Mouse (Mus musculus) liver, embryonic 16.5 days (tissue): ENCODE measurements at regions not wholly inside any gene's neighbourhood (a gene's known extent, or its start where the extent isn't known, plus 50 kb on each side); places are given as distances from the start of the nearest gene placed in this dataset.

Experiments used
- ATAC-seq: fragments of 200-750 bp; cut with Nextera tagmentation; 2 replicates; pipeline ENCODE4 v1.8.0; 2017; ENCODE audit warnings: low read depth, mild to moderate bottlenecking, moderate number of reproducible peaks, moderate library complexity
- H3K27ac ChIP-seq: fragments of 300-500 bp; sonication (generic); 2 replicates; pipeline ENCODE4 v1.5.1; 2014; ENCODE audit warnings: mild to moderate bottlenecking, low read length
- H3K27me3 ChIP-seq: fragments of 300-500 bp; sonication (generic); 2 replicates; pipeline ENCODE4 v1.6.1; 2014; ENCODE audit warnings: low read depth, low read length, mixed read lengths; ENCODE audit not compliant: control insufficient read depth, insufficient read depth
- H3K36me3 ChIP-seq: fragments of 300-500 bp; sonication (generic); 2 replicates; pipeline ENCODE4 v1.6.1; 2014; ENCODE audit warnings: mild to moderate bottlenecking; ENCODE audit not compliant: control insufficient read depth, insufficient read depth
- H3K4me1 ChIP-seq: fragments of 300-500 bp; sonication (generic); 2 replicates; pipeline ENCODE4 v1.6.1; 2014; ENCODE audit warnings: low read depth, low read length, mixed read lengths; ENCODE audit not compliant: control insufficient read depth
- H3K4me2 ChIP-seq: fragments of 300-500 bp; sonication (generic); 2 replicates; pipeline ENCODE4 v1.6.1; 2014; ENCODE audit warnings: low read depth, low read length, mixed read lengths
- H3K4me3 ChIP-seq: fragments of 300-500 bp; sonication (generic); 2 replicates; pipeline ENCODE4 v1.5.1; 2014; ENCODE audit warnings: low read depth, mild to moderate bottlenecking, low read length
- H3K9ac ChIP-seq: fragments of 300-500 bp; sonication (generic); 2 replicates; pipeline ENCODE4 v1.6.1; 2014; ENCODE audit warnings: low read depth, low read length
- H3K9me3 ChIP-seq: fragments of 300-500 bp; sonication (generic); replicated peaks from 2 replicates; pipeline ENCODE4 v1.6.1; 2016; ENCODE audit warnings: low read length; ENCODE audit not compliant: control insufficient read depth
- WGBS: fragments of 180-500 bp; shearing (Covaris S2); extraction: QIAGEN DNeasy Blood & Tissue Kit; methylation state at CpG from one replicate; pipeline ENCODE4 v1.1.7; 2014; ENCODE audit not compliant: insufficient replicate concordance; 5-methylcytosine and 5-hydroxymethylcytosine counted together

DNA sequence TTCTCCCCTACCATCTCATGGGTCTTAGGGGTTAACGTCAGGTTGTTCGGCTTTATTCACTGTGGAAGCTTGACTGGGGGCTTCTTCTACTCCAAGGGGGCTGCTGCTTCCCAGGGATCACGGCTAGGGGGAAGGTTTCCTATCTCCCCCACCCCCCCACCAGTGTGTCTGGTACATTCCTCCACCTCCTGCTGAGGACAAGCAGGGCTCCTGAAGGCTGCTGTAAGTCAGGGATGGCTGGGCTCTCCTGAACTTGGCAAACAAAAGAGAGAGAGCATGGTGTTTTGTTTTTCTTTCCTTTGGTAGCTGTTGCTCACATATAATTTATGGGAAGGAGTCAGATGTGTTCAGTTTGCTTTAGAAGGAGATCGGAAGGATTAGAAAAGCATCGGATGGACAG lies 54.7 kb upstream of the Commd3 start:
- Histone ChIP-seq H3K4me3 (no peak overlapping the region), H3K27me3 (no peaks in the 10 kb centered on the region; the same call in 1 of the 2 replicates), H3K4me2 (no peak overlapping the region), H3K9me3 (no peaks in the 10 kb centered on the region), H3K9ac (no peak overlapping the region), H3K4me1 (no peaks in the 10 kb centered on the region), H3K36me3 (no peaks in the 10 kb centered on the region), H3K27ac (no peak overlapping the region)
- WGBS = 47% methylated on average over 5 of the region's 5 CpGs
- no peak for ATAC-seq

DNA sequence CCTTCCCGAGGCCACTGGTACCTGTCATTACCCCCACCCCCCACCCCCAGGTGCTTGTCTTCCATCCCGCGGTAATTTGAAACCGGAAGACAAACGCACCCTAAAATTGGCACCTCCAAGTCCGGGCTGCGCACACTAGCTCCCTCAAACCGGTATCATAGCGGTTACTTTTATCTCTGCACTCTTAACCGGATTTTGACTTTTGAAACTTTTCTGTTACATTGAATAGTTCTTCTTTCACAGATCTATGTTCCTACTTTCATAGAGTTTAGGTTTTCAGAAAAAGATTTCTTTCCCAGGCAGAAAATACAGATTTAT lies 62.4 kb upstream of the Commd3 start:
- Histone ChIP-seq H3K27ac (no peak overlapping the region), H3K4me3 (peak overlapping the region; percentile 58), H3K4me2 (peak overlapping the region; percentile 74), H3K9me3 (no peaks in the 10 kb centered on the region), H3K36me3 (no peaks in the 10 kb centered on the region), H3K9ac (no peak overlapping the region), H3K4me1 (no peaks in the 10 kb centered on the region; the same call in 1 of the 2 replicates), H3K27me3 (peaks cover 35% of the 10 kb centered on the region)
- WGBS = 2% methylated on average over 10 of the region's 10 CpGs
- ATAC-seq = no peak

DNA sequence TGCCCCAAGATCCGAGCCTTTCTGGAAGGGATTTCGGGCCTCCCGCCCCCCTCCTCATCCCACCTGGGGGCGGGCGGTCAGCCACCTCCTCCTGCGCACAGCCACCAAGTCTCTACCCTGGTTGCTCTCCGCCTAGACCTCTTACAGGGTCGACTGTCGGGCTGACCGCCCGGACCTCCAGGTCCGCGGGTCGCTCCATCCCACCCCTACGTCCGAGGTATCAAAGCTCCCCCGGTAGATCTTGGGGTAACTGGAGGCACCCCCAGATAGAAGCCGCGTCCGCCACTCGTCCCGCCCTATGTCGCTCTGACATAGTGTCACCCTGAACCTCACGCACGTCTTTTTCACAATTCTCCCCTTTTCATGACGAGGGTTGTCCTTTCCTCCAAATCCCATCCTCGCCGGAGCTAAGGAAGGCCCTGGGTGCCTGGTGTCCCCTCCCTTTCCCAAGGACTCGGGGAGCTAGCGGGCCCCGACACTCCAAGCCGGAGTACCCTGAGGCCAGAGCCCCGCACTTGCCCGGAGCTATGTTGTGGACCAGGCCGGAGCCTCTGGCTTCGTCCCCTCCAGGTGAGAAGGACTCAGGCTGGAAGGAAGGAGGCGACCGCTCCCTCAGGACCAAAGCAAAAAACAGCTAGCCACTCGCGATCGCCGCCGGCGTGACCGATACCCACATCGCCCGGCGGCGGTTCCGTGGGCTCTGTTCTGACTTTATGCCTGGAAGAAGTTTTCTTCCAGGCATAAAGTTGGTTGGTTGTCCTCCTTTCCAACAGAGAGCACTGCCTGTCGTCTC lies 62.9 kb upstream of the Commd3 start:
- Histone ChIP-seq H3K4me2 (peak overlapping the region; percentile 74), H3K27ac (no peak overlapping the region), H3K36me3 (no peaks in the 10 kb centered on the region), H3K27me3 (peaks cover 35% of the 10 kb centered on the region), H3K4me1 (no peaks in the 10 kb centered on the region; the same call in 1 of the 2 replicates), H3K4me3 (peak overlapping the region; percentile 58), H3K9ac (peak overlapping the region; percentile 44; the same call in 1 of the 2 replicates), H3K9me3 (no peaks in the 10 kb centered on the region)
- under 1% methylated on average over 50 of the region's 51 CpGs for WGBS
- ATAC-seq = 0 out of 2 replicates have a peak, but pooled peaks have one; percentile 19

DNA sequence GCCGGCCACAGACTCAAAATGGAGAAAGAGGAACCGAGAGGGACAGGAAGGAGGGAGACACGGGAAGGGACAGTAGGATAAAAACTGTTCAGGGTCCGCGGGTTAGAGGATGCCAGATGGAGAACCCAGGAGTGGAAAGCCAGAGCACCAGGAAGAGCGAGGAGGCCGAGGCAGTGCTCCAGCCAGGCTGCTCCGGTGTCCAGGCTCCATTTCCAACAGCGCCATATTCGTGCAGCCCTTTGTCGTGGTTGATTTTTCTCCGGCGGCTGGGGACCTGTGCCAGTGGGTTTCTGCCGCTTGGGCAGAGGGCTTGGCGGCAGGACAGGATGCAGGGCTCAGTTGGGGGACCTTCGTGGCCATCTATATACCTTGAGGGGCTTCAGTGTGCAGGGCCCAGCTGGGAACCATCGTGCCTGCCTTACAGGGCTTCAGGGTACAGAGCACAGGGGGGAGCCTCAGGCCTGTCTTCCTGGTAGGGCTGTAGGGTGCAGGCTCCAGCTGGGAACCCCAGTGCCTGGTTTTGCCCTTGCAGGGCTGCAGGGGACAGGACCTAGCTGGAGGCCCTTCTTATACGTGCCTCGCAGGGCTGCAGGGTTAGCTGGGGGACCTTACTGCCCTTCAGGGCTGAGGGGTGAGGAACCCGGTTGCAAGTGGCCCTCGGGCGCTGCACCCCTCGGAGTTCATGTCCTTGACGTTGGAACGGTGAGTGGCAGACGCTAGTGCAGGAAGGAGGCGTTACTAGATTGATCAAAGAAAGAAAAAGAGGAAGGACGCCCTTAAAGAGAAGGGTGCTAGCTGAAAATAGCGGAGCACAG lies 63.7 kb upstream of the Commd3 start:
- peak overlapping the region; percentile 58 for H3K4me3 ChIP-seq
- under 1% methylated on average over 29 of the region's 29 CpGs for WGBS
- H3K36me3 ChIP-seq = no peaks in the 10 kb centered on the region
- no peaks in the 10 kb centered on the region for H3K9me3 ChIP-seq
- peaks cover 35% of the 10 kb centered on the region for H3K27me3 ChIP-seq
- no peak overlapping the region; the same call in 1 of the 2 replicates for H3K27ac ChIP-seq
- H3K9ac ChIP-seq = peak overlapping the region; percentile 44
- H3K4me2 ChIP-seq = peak overlapping the region; percentile 74
- H3K4me1 ChIP-seq = no peaks in the 10 kb centered on the region; the same call in 1 of the 2 replicates
- 0 out of 2 replicates have a peak, but pooled peaks have one; percentile 30 for ATAC-seq

DNA sequence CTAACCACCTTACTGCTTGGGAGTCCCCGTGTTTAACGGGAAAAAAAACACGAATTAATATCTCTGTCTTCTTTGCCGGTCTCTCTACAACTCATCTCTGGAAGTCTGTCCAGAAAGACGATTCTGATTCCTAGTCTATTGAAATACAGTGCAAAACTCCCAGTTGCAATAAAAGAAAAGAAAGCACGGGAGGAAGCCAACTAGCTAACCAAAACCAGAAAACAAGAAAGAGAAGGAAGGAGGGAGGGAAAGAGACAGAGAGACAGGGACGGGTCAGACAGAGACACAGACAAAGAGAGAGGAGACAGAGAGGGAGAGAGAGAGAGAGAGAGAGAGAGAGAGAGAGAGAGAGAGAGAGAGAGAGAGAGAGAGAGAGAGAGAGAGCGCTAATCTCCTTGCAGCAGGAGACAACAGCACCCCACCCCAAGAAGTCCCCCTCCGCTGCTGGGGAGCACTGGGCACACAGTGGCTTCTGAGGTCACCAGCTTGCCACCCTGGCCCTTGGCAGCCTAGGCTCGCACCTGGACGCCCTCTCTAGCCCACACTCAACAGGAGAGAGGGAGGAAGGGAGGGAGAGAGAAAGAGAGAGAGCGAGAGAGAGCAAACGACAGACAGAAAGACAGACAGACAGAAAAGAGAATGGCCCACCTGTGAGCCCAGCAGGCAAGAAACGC lies 64.5 kb upstream of the Commd3 start:
- H3K4me1 ChIP-seq = no peaks in the 10 kb centered on the region; the same call in 1 of the 2 replicates
- peak overlapping the region; percentile 44 for H3K9ac ChIP-seq
- peak overlapping the region; percentile 58 for H3K4me3 ChIP-seq
- no peak for ATAC-seq
- no peaks in the 10 kb centered on the region for H3K36me3 ChIP-seq
- H3K27ac ChIP-seq = no peak overlapping the region; the same call in 1 of the 2 replicates
- H3K4me2 ChIP-seq = peak overlapping the region; percentile 74
- peaks cover 35% of the 10 kb centered on the region for H3K27me3 ChIP-seq
- no peaks in the 10 kb centered on the region for H3K9me3 ChIP-seq
- WGBS = under 1% methylated on average over 14 of the region's 14 CpGs

DNA sequence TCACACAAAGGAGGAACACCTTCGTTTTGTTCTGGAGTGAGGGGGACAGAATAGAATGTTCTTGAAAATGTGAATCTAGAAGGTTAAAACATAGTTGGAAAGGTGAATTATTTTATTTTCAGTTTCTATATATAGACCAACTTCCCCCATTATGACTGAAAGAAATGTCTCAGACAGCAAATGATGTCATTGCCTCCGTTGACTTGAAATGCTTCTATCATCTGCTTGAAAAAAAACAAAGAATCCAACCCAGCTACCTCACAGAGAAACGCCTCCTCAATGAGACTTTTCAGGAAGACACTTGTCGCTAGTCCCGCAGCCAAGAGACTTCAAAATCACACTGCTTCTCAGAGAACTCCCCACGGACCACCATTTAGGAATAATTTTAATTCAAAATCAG lies 65.1 kb upstream of the Commd3 start:
- WGBS = 8% methylated on average over 6 of the region's 6 CpGs
- Histone ChIP-seq H3K9me3 (no peaks in the 10 kb centered on the region), H3K27ac (no peak overlapping the region), H3K9ac (no peak overlapping the region), H3K27me3 (peaks cover 35% of the 10 kb centered on the region), H3K4me3 (peak overlapping the region; percentile 58; the same call in 1 of the 2 replicates), H3K36me3 (no peaks in the 10 kb centered on the region), H3K4me1 (no peaks in the 10 kb centered on the region; the same call in 1 of the 2 replicates), H3K4me2 (peak overlapping the region; percentile 74; the same call in 1 of the 2 replicates)
- ATAC-seq = no peak

DNA sequence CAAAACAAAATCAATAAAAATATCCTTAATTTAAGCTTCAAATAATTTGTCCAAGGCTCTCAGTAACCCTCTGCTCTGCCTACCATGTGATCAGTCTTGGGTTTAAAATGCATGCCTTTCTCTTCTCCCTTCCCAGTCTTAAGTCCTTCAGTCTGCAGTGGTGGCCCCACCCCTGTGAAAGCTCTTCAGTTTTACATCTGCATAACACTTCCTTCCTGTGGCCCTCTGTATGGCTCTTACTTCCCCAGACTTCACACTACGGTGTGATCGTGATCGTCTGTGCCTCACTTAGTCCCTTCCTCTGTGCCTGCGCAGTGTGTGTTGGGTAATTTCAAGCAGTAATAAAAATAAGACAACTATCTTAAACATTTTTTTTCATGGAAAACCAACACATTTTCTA lies 80.0 kb upstream of the Commd3 start:
- Histone ChIP-seq H3K4me1 (no peaks in the 10 kb centered on the region; the same call in 1 of the 2 replicates), H3K36me3 (no peaks in the 10 kb centered on the region), H3K27me3 (no peaks in the 10 kb centered on the region), H3K4me3 (no peak overlapping the region), H3K4me2 (no peak overlapping the region), H3K27ac (no peak overlapping the region), H3K9ac (no peak overlapping the region), H3K9me3 (no peaks in the 10 kb centered on the region)
- no peak for ATAC-seq
- WGBS = 33% methylated on average over 4 of the region's 4 CpGs

DNA sequence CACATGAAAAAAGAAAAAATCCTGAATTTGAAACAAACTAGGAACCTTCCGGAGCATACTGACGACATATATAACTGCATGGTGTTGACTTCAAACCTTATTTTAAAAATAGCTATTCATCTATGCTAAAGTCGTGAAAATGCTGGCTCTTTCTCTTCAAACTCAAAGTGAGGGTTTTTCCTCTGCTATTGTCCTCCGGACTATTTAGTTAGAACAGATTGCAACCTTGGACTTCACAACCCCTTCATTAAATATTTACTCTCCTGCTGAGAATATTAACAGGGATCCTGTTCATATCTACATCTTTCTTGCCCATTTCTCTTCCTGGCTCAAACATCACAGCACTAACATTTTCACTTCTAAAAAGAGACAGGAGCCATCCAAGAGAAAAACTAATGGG lies 84.0 kb upstream of the Commd3 start:
- Histone ChIP-seq H3K9me3 (no peaks in the 10 kb centered on the region), H3K4me3 (peak overlapping the region; percentile 63), H3K4me1 (no peaks in the 10 kb centered on the region; the same call in 1 of the 2 replicates), H3K27me3 (no peaks in the 10 kb centered on the region), H3K4me2 (peak overlapping the region; percentile 69), H3K27ac (0 out of 2 replicates have a peak overlapping the region, but pooled peaks have one; percentile 51), H3K9ac (peak overlapping the region; percentile 61), H3K36me3 (no peaks in the 10 kb centered on the region)
- ATAC-seq = no peak
- 2% methylated on average over 4 of the region's 4 CpGs for WGBS
